Mouse (Mus musculus) activated CD4-positive, CD25-positive, alpha-beta regulatory T cell, adult 9 weeks (primary cell): ENCODE results near the gene Atp1a2. TPM values are rescaled to one million over a fixed set of nuclear protein-coding genes. Genes with fewer than 3 reads are reported as not detected.

Experiments used
- polyA plus RNA-seq: library from polyadenylated mRNA; unstranded; fragments of 100-300 nt; shearing (Covaris generic); gene quantifications from one replicate; pipeline ENCODE4 v1.2.1, GENCODE M21; 2017

Gene Atp1a2
- polyA plus RNA-seq, result 0.98 TPM

GRCm38 (mm10) chr1:172297611-172298537, at the start of gene Atp1a2:
TSS of gene Atp1a2 (minus strand) at chr1:172298064.

GRCm38 (mm10) chr1:172340729-172341321, 43.0 kb upstream of the Atp1a2 start, which contains the start of gene Kcnj10:
TSS of gene Kcnj10 (plus strand) at chr1:172341210.

GRCm38 (mm10) chr1:172329131-172329530, 31.3 kb upstream of the Atp1a2 start, which contains the start of gene Kcnj9:
TSS of gene Kcnj9 (minus strand) at chr1:172329318.

GRCm38 (mm10) chr1:172261477-172262078, 36.3 kb downstream of the Atp1a2 start, which contains the start of gene Igsf8:
TSS of gene Igsf8 (plus strand) at chr1:172261641.

GRCm38 (mm10) chr1:172258314-172258713, 39.5 kb downstream of the Atp1a2 start, which contains the start of gene Atp1a4:
TSS of gene Atp1a4 (minus strand) at chr1:172258414.

Other genes with a start within 250 kb of the Atp1a2 start
- not detected for gene Nhlh1, start 240.5 kb downstream of the Atp1a2 start, polyA plus RNA-seq
- 274 TPM for gene Copa, start 215.5 kb downstream of the Atp1a2 start, polyA plus RNA-seq
- gene Ncstn, start 215.3 kb downstream of the Atp1a2 start, polyA plus RNA-seq, result 157 TPM
- 58.4 TPM for gene Pex19, start 171.3 kb downstream of the Atp1a2 start, polyA plus RNA-seq
- 165 TPM for gene Dcaf8, start 150.0 kb downstream of the Atp1a2 start, polyA plus RNA-seq
- gene Pea15a, start 91.3 kb downstream of the Atp1a2 start, polyA plus RNA-seq, result 75.5 TPM
- not detected for gene Casq1, start 78.2 kb downstream of the Atp1a2 start, polyA plus RNA-seq
- gene Atp1a4, start 39.6 kb downstream of the Atp1a2 start, polyA plus RNA-seq, result not detected
- 34.4 TPM for gene Igsf8, start 36.4 kb downstream of the Atp1a2 start, polyA plus RNA-seq
- gene Kcnj9, start 31.3 kb upstream of the Atp1a2 start, polyA plus RNA-seq, result 0.07 TPM
- 0.09 TPM for gene Kcnj10, start 43.1 kb upstream of the Atp1a2 start, polyA plus RNA-seq
- gene Pigm, start 78.5 kb upstream of the Atp1a2 start, polyA plus RNA-seq, result 10.5 TPM
- 0.21 TPM for gene Slamf9, start 177.3 kb upstream of the Atp1a2 start, polyA plus RNA-seq
- 1.5 TPM for gene Igsf9, start 183.7 kb upstream of the Atp1a2 start, polyA plus RNA-seq
- gene Tagln2, start 202.0 kb upstream of the Atp1a2 start, polyA plus RNA-seq, result 374 TPM
- gene Cfap45, start 222.7 kb upstream of the Atp1a2 start, polyA plus RNA-seq, result 0.29 TPM